Mouse (Mus musculus): ENCODE measurements at regions not wholly inside any gene's neighbourhood (a gene's known extent, or its start where the extent isn't known, plus 50 kb on each side); places are given as distances from the start of the nearest gene placed in this dataset.
"Not testable (repeated sequence)": the region's sequence is repeated elsewhere in the genome, so short reads cannot be mapped to it uniquely, and the experiment has no call there.

- DNase-seq (ENCODE audit: low read depth, low spot score), result peak; percentile 77
These were observed 68.6 kb upstream of the Creb1 start for GRCm38 (mm10) chr1:64463715-64464290.

GRCm38 (mm10) chr1:64461616-64462015, 70.8 kb upstream of the Creb1 start:
- not testable (repeated sequence) for DNase-seq (ENCODE audit: low read depth, low spot score)

- DNase-seq (ENCODE audit: low read depth, low spot score), result no peak
These were observed 74.6 kb upstream of the Creb1 start for GRCm38 (mm10) chr1:64457872-64458271.

- no peak for DNase-seq (ENCODE audit: low read depth, low spot score)
These were observed 83.3 kb upstream of the Creb1 start for GRCm38 (mm10) chr1:64449141-64449540.

- DNase-seq (ENCODE audit: low read depth, low spot score), result peak; percentile 60
These were observed 84.4 kb upstream of the Creb1 start for GRCm38 (mm10) chr1:64448090-64448489.

- DNase-seq (ENCODE audit: low read depth, low spot score), result no peak
These were observed 86.0 kb upstream of the Creb1 start for GRCm38 (mm10) chr1:64446492-64446891.

GRCm38 (mm10) chr1:64445919-64446318, 86.5 kb upstream of the Creb1 start:
- DNase-seq (ENCODE audit: low read depth, low spot score), result peak; percentile 86

GRCm38 (mm10) chr1:64443436-64443835, 89.0 kb upstream of the Creb1 start:
- no peak for DNase-seq (ENCODE audit: low read depth, low spot score)

GRCm38 (mm10) chr1:64442179-64442874, 90.1 kb upstream of the Creb1 start:
- DNase-seq (ENCODE audit: low read depth, low spot score), result no peak

GRCm38 (mm10) chr1:64423256-64423655, 109.2 kb upstream of the Creb1 start:
- no peak for DNase-seq (ENCODE audit: low read depth, low spot score)

GRCm38 (mm10) chr1:64418567-64418966, 113.9 kb upstream of the Creb1 start:
- no peak for DNase-seq (ENCODE audit: low read depth, low spot score)

GRCm38 (mm10) chr1:64415906-64416305, 116.5 kb upstream of the Creb1 start:
- no peak for DNase-seq (ENCODE audit: low read depth, low spot score)

GRCm38 (mm10) chr1:64413181-64413560, 119.3 kb upstream of the Creb1 start:
- no peak for DNase-seq (ENCODE audit: low read depth, low spot score)

GRCm38 (mm10) chr1:64412481-64413180, 119.8 kb upstream of the Creb1 start:
- no peak for DNase-seq (ENCODE audit: low read depth, low spot score)

GRCm38 (mm10) chr1:64411851-64412480, 120.5 kb upstream of the Creb1 start:
- DNase-seq (ENCODE audit: low read depth, low spot score), result no peak

- DNase-seq (ENCODE audit: low read depth, low spot score), result peak; percentile 12
These were observed 123.5 kb upstream of the Creb1 start for GRCm38 (mm10) chr1:64408807-64409582.

- no peak for DNase-seq (ENCODE audit: low read depth, low spot score)
These were observed 140.9 kb upstream of the Creb1 start for GRCm38 (mm10) chr1:64391525-64391924.

- DNase-seq (ENCODE audit: low read depth, low spot score), result no peak
These were observed 151.2 kb upstream of the Creb1 start for GRCm38 (mm10) chr1:64381264-64381663.

- DNase-seq (ENCODE audit: low read depth, low spot score), result not testable (repeated sequence)
These were observed 156.0 kb upstream of the Creb1 start for GRCm38 (mm10) chr1:64376426-64376825.

GRCm38 (mm10) chr1:64374286-64375071, 158.0 kb upstream of the Creb1 start:
- no peak for DNase-seq (ENCODE audit: low read depth, low spot score)

GRCm38 (mm10) chr1:64364095-64364494, 168.3 kb upstream of the Creb1 start:
- DNase-seq (ENCODE audit: low read depth, low spot score), result peak; percentile 38
